Mouse (Mus musculus) left cerebral cortex, postnatal 14 days (tissue): ENCODE measurements around the gene Rspry1. TPM values are rescaled to one million over a fixed set of nuclear protein-coding genes. Genes with fewer than 3 reads are reported as not detected.
A peak's percentile ranks its signal among the peaks of the same experiment; 100 is the strongest.

Experiments
- DNase-seq, 2 experiments: peaks; one replicate each; pipeline ENCODE4 v3.0.0; 2021 to 2022; ENCODE audit warnings: low spot score in 2 of 2, mixed read lengths in 1 of 2
- intact Hi-C: fragments of 180-260 bp; cut with DNase I; formaldehyde crosslinking; loops from one replicate; pipeline ENCODE4 v1.15.1; 2025
- long read RNA-seq, 2 experiments: library from polyadenylated mRNA; stranded (forward); transcript quantifications; one replicate each; pipeline ENCODE4 v2.0.0; 2021
- total RNA-seq, 2 experiments: library from RNA; stranded (reverse); gene quantifications; 2 replicates each; pipeline ENCODE4 v1.2.3; 2021

The Rspry1 gene
- 10 to 100 TPM; 30.3 to 30.9 TPM for total RNA-seq
- long read RNA-seq, experiment 1, transcript Rspry1-201 (15 exons, 3,852 nt), result major isoform, 32 of 41 reads
- long read RNA-seq, experiment 1, partial matches to known transcripts, result 1 of 41 reads
- long read RNA-seq, experiment 1, other reads (novel, unspliced or antisense), result 2 of 41 reads
- long read RNA-seq, experiment 2, transcript Rspry1-201 (15 exons, 3,852 nt), result major isoform, 32 of 39 reads
- long read RNA-seq, experiment 2, partial matches to known transcripts, result 2 of 39 reads
- long read RNA-seq, experiment 2, other reads (novel, unspliced or antisense), result 3 of 39 reads

DNA sequence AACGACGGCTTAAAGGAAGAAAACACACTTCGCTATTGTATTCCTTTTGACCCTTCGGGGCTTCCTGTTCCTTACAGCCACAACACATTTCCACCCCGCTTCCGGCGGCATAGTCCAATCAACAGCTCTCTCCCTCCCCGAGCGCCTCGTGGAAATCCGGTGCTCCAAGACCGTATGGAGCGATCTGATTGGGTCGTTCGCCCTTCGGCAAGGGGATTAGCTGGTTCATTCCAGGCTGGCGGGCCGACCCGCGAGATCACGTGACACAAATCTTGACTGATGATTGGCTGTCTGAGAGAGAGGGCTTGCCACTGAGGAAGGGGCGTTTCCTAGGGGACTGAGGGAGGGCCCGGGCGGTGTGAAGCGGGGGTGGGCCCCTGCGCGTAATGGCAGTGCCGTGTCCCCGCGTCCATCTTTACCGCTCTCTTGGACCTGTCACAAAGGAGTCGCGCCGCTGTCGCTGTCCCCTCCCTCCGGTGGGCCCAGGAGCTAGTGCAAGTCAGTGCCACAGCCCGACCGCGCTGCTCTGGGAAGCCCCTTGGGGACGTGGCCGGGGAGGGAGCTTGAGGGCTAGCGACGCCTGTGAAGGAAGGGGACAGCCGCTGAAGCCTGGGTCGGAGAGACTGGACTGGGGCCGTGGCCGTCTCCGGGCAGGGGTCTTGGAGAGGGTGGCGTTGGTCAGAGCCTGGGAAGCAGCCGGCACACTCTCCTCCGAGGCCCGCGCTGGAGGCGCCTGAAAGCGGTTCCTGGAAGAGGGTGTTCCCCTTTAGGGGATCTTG, at the start of gene Rspry1, which contains the start of gene Fam192a:
Gene Rspry1, plus strand, starts transcription at position 331 of the 779 bp plus-strand sequence.
Gene Fam192a, minus strand, starts transcription at position 391 of the 779 bp plus-strand sequence.
- peak; percentile 100 for DNase-seq
- intact Hi-C loops, result loop anchor here (2.0 kb wide), 1 partner anchor 101 kb away; no protein-coding TSS in a partner anchor

DNA sequence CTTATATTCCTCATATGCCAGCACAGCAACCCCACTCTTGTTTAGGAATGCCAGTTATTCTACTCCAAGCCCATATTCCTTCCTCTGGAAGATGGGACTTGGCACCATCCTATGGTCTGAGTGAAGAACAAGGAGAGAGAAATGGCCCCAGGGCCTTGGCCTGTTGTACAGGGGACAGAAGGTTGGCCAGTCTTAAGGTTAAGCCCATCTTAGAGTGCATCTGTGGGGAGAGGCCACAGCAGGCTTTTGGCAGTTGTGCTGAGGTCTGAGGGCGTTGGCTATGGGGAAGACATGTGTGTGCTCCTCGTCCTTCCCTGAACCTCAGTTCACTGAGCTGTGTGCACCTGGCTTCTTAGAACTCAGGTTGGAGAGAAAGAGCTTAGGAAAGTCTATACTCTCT, 49.0 kb upstream of the Rspry1 start:
- intact Hi-C loops, result no loop called here
- no peak for DNase-seq

DNA sequence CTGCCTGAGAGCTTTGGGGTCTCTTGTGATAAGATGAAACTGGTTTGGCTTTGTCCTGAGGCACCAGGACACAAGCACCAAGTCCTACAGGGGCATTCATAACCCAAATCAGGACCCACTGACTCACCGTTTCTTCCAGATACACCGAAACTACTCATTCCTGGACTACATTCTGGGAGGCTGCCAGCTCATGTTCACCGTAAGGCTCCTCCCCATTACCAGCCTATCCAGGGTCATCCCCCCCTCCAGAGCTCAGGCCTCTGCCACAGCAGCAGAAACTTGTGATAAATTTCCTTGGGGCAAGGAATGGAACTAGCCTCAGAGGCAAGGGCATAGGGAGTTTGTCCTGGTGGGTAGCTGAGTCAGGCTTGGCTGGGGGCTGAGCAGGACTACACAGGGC, 44.5 kb upstream of the Rspry1 start:
- DNase-seq, result no peak
- intact Hi-C loops, result no loop called here

DNA sequence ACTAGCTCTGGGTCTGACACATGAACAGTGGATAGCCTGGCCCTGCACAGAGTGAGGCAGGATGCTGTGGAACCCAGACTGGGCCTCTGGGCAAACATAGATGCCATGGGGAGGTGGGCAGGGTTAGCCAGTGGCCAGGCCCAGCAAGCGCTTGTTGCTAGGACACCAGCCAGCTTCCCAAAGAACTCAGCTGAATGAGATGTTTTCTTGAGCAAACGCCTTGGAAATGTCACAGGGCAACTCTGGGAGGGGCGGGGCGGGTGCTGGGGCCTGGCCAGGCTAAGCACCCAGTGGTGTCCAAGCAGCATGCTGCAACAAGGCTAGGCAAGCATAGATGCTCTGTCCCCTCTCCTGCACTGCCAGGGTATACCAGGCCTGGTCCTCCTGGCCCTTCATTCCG, 40.5 kb upstream of the Rspry1 start:
- DNase-seq, result peak in 1 of 2 experiments; percentile 49
- intact Hi-C loops, result no loop called here

DNA sequence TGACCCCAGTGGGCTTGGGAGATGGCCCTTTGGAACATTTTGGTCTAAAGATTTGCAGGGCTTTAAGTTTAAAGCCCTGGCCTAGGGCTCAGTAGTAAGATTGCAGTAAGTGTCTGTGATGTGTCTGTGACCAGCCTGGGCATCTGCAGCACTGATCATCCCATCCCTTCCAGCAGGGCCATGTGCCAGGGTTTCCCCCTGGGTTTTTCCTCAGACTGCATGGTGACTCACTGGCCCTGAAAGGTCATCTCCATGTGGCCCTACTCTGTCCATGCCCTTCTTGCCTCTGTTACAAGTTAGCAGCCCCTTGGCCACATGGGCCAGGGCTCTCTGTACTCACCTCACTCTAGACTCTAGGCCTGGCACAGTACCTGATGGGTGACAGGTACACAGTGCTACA, 37.3 kb upstream of the Rspry1 start:
- DNase-seq, result no peak
- intact Hi-C loops, result no loop called here

DNA sequence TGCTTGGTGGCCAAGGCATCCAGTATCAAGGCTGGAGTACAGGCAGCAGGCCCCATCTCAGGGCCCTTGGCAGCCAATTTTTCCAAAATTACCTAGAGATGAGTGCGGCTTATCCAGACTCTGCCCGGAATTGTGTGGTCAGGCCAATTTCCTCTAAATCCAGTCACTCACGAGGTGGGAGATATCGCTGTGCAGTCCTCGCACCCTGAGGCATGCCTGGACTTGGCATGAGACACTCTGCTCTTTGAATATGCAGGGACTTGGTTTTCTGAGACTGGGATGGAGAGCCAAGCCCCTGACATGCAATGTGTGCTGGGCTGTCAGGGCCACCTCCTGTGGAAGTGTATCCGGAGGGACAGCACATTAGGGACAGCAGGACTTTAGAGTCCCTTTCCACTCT, 35.7 kb upstream of the Rspry1 start:
- intact Hi-C loops, result no loop called here
- DNase-seq, result no peak

DNA sequence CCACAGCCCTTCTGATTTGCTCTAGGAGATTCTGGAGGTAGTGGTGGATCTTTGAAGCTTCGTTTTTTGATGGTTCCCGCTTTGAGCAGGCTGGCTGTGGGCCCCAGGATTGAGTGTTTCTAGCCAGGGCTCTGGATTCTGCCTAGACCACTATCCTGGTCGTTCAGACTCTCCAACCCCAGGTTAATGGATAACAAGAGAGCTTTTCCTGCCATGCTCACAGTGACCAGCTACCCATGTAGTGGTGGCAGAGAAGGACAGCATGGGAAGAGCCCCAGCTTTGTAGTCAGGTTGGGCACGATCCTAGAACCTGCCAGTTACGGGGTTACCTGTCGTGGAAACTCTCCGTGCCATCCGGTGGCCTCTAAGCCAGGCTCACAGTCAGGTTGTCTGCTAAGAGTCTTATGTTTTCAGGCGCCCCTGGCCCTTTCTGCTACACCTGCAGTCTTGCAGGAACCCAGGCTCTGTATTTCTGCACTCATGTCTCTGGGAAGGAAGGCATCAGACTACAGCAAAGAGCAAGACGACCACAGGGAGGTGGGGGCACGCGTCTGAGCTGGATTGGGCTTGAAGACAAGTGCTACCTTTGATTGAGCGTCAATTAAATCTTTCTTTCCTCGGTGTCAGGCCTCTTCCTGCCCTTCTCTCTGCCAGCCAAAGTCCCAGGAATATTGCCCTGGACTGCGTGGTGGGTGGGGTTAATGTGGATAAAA, 35.1 kb upstream of the Rspry1 start:
- DNase-seq, result no peak
- intact Hi-C loops, result no loop called here

DNA sequence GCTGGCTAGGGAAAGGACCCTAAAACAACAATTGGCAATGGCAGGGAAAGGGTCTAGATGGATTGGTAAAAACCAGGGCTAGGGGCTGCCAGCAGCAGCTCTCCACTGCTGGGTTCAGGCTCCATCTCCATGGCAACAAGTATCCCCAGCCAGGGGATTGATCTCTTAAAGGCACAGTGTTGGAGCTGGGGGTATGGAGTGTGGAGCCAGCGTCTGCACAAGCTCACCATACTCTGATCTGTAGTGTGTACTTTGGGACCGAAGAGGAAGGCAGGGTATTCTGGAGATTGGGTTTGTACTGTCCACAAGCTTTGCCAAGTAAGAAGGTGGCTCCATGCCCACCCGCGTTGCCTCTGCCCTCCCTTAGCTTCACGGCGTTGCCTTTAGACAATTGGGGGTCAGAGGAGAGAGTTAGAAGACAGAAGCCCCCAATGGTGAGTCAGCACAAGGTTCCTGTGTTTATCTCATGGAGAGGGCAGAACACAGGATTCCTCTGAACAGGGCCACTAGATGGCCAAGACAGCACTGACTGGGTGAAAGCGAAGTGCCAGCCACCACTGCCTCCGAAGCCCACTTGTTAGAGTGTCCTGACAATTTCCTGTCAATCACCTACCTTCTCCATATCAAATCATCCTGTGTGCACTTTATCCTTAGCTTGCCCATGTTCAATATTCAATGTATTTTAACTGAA, 34.4 kb upstream of the Rspry1 start:
- intact Hi-C loops, result no loop called here
- no peak for DNase-seq

DNA sequence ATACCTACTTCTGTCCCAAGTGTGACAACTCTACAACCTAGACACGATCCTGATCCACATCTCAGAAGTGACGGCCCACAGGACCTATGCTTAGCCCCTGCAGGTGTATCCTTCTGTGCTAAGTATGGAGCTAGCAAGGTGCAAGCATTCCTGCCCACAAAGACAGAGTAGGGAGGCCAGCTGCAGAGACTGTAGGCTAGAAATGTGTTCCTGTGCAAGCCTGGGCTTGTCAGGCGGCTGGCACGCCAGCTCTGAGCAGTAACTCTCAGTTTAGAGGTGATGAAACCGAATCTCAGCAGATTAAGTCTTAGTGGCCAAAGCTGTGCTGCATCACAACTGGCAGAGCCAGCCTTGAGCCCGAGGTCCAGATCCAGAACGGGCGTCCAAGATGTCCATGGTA, 33.6 kb upstream of the Rspry1 start:
- no peak for DNase-seq
- intact Hi-C loops, result no loop called here

DNA sequence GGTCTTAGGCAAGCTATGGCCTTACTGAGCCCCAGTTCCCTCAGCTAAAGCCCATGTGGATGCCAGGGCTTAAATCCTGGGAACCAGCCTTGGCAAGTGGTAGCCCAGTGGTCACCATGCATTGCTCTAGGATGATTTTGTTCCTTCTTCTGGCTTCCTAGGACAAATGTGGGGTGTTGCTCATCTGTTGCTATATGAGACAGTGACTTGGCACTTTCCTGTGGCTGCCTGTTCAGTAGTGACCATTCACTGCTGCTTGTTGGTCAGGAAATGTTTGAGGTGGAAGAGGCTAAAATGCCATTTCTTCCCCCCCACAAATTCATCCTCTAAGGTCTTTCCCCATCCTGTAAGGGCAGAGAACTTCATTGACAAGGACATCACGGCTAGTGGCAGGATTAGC, 32.3 kb upstream of the Rspry1 start:
- DNase-seq, result no peak
- intact Hi-C loops, result no loop called here

DNA sequence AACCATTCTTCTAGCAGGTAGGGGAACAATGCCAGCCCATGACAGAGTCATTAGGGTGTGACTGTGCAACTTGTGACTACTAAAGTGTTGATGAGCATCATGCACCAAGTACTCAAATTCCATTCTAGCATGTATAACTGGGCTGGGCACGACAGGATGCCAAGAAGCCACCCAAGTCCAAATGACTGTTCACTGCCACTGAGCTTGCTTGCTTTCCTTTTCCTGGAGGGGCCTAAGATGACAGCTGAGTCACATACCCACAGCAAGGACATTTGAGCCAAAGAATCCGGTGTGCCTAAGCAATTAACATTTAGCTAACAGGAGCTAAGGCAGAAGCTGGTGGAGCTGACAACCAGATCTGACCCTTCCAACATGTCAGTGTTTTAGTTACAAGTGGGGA, 29.8 kb upstream of the Rspry1 start:
- intact Hi-C loops, result no loop called here
- no peak for DNase-seq

DNA sequence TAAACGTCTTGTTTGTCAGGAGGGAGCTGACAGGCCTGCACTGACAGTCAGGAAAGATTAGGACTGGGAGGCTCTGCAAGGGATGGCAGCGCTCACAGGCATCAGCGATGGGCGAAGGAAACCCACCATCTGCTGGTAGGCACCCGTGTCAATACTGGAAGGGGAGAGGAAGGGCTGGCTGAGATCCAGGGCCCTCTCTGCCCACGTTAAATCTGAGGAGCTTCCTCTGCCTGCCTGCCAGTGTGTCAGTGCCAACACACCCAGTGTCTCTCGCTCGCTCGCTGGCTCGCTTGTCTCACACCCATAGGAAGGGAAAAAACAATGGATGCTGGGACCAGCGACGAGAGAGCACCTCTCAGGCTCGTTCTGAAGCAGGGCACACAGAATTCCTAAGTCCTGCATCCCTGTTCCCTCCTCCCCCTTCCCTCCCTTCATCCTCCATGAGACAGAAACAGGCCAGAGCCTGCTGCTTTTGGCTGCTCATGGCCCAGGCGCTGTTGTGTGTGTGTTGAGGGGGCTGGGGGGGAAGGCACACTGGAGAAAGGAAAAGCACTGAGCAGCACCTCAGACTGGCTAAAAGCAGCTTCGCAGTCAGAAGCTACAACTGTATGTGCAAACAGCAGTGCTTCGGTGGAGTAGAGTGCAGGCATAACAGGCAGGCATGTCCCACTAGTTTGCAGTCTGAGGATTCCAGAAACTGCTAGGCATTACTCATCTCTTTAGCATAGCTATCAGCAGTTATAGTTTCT, 27.4 kb upstream of the Rspry1 start:
- intact Hi-C loops, result no loop called here
- peak; percentile 78 to 81 for DNase-seq

DNA sequence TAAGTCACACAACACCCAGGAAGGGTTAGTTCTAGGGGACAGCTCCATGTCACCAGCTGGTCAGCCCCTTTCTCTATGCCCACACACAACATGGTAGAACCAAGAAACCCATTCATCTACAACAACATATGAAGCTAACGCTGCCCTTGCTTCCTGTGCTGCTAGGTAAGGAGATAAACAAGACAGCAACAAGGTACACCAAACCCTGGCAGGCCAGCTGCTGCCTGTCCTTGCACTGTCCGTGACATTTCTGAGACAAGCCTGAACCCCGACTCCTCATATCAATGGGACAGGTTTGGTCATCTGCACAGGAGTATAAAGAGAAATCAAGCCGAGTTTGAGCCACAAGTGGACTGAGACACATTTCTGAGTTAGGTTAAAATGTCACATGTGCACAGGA, 26.6 kb upstream of the Rspry1 start:
- intact Hi-C loops, result no loop called here
- no peak for DNase-seq

DNA sequence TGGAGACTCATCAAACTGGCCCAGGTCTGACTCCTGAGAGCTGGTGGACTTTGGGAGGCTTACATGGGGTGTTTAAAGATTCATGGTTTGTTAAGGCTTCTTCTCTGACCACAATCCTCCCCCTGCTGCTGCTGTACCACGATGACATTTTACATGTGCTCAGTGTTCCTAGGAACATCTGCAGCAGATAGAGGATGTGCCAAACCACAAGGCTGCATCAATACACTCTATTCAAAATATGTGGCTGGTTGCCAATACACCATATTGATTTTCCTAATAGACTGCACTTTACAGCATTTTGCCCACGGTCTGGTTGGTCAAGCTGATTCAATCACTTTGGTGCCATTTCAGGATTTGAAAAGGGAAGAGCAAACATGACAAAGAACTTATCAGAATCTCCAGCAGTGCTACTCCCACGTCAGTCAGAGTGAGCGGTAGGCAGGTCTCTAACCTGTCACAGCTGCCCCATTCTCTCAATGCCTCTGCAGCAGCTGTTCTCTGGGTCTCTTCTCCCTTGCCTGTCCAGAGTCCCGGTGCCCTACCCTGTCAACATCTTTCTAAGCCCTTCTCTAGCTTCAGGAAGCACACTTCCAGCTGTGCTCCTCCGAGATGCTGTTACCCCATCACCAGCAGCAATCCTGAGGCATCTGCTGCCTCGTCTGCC, 19.8 kb upstream of the Rspry1 start:
- peak in 1 of 2 experiments; percentile 42 for DNase-seq
- intact Hi-C loops, result loop anchor here (10.0 kb wide), 1 partner anchor 247 kb away; no protein-coding TSS in a partner anchor

DNA sequence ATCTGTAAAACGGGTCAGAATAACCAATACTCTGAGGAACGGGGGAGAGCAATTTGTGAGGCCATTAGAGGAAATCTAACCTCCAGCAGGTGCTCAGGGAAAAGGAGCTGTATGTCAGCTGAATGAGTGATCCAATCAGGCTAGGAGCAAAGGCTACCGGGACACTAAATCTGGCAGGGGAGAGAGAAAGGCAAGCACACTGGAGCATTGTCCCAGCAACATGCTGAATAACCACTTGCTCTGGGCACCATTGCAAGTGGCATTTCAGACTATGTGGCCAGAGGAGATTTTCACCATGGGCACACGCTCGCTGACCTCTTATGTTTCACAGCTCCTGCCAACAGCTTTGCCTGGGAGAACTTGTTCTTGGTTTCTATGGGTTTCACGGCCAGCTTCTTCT, 19.2 kb upstream of the Rspry1 start:
- intact Hi-C loops, result loop anchor here (10.0 kb wide), 1 partner anchor 248 kb away; no protein-coding TSS in a partner anchor
- DNase-seq, result no peak

DNA sequence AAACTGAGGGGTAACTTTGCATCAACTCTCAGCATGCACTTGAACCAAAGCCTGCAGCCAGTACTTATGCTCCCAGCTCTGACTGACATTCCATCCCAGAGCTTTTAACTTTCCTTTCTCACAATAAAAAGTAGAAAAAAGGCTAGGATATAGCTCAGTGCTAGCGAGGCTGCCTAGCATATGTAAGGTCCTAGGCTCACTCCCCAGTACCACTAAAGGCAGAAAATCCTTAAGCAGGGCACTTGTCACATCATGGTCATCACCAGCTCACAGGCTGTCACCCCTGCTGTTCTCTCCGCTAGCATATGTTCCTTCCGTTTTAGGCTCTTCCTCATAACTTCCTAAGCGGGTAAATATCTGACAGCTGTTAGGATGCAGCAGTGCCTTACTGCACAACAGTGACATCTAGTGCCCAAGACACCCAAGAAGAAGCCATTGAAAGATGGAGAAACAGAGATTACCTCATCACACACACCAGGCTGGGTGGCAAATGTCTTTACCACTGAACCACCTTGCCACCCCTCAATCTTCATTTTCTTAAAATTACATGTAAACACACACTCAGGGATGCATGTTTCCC, 17.4 kb upstream of the Rspry1 start:
- DNase-seq, result peak; percentile 76 to 86
- intact Hi-C loops, result loop anchor here (1.0 to 10.0 kb wide), 2 partner anchors 56 to 250 kb away; no protein-coding TSS in a partner anchor

DNA sequence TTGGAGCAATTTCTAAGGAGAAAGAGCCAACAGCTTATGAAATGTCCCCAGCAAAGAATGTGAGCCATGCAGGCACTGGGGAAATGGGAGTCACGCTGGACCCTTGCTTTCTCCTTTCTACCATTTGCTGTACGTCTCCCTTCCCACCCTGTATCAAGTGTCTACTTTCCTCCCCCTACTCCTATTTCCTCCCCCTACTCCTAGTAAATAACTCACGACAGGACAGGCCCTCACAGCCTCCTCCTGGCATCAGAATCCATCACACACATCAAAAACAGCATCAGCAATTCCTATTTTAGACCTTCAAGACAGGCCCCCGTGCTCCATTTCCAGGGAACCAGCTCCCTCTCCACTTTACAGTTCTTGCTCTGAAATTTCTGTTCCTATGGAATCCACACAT, 10.0 kb upstream of the Rspry1 start:
- intact Hi-C loops, result loop anchor here (10.0 kb wide), 1 partner anchor 223 kb away; the partner anchor contains the start of gene Ccl17
- no peak for DNase-seq

DNA sequence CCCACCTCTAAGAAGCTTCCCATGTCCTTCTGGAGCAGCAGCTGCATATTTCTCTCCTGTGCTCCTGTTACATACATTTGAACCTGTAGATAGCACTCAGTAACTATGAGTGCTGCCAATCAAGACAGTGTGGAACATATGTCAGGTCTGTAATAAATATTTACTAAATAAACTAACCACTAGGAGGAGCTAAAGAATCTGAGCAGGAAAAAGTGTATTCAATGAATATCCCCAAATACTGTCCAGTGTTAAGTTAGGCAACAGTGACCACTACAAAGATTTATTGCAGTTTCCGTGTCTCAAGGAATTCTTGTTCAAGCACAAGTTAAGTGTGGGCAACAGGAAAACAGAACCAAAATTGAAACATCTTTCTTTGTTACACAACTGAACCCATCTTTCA, 7.5 kb upstream of the Rspry1 start:
- intact Hi-C loops, result loop anchor here (10.0 kb wide), 1 partner anchor 221 kb away; the partner anchor contains the start of gene Ccl17

More for the DNA sequence above, 7.5 kb upstream of the Rspry1 start:
- DNase-seq, result no peak
